Comparison of ENCODE assay signal across 8 mouse cellular contexts in genomic region chr3:28265183-28265582, GRCm38 (mm10). TPM values are rescaled to one million over a fixed set of nuclear protein-coding genes. Genes with fewer than 3 reads are reported as not detected.
DNase-seq lines count a peak whose midpoint lies in the region; ATAC-seq and TF ChIP-seq lines count a peak whose summit lies in the region.

No protein-coding gene starts in this region.

- H3K4me1 ChIP-seq in hindbrain, postnatal 0 days (ENCODE audit: insufficient read depth, low read length), result peaks cover 21% of the 10 kb centered on the region
- peaks cover 15% of the 10 kb centered on the region for H3K4me1 ChIP-seq in lung, embryonic 16.5 days (replicated peaks; ENCODE audit: control insufficient read depth, insufficient read depth, low read length)

- peak overlapping the region; percentile 93 for H3K9ac ChIP-seq in hindbrain, postnatal 0 days (replicated peaks; ENCODE audit: low read length)
- H3K9ac ChIP-seq in lung, embryonic 16.5 days (ENCODE audit: low read length), result no peak overlapping the region

- no peaks in the 10 kb centered on the region for H3K9me3 ChIP-seq in hindbrain, postnatal 0 days (ENCODE audit: low read length)
- no peaks in the 10 kb centered on the region for H3K9me3 ChIP-seq in lung, embryonic 16.5 days (ENCODE audit: control insufficient read depth, low read length)

- no peaks in the 10 kb centered on the region for H3K36me3 ChIP-seq in hindbrain, postnatal 0 days (ENCODE audit: insufficient read depth, low read length)
- no peaks in the 10 kb centered on the region for H3K36me3 ChIP-seq in lung, embryonic 16.5 days (ENCODE audit: control insufficient read depth, insufficient read depth, low read length)

- peak; percentile 4 to 14 for DNase-seq in kidney, postnatal 4 days
- DNase-seq in kidney, postnatal 10 days, result no peak
- peak; percentile 22 to 50 for DNase-seq in cerebellum, postnatal 36 days
- DNase-seq in hindbrain, postnatal 0 days (ENCODE audit: low spot score), result peak; percentile 75
- DNase-seq in right cerebral cortex, postnatal 10 days (ENCODE audit: low spot score in 2 of 2), result peak; percentile 68 to 74
- no peak for DNase-seq in urinary bladder, adult 18-20 months (ENCODE audit: low spot score in 2 of 2)
- DNase-seq in testis, postnatal 14 days (ENCODE audit: low spot score), result no peak

- peak overlapping the region; percentile 65 for H3K4me2 ChIP-seq in hindbrain, postnatal 0 days (ENCODE audit: low read depth, low read length)
- peak overlapping the region; percentile 87 for H3K4me2 ChIP-seq in lung, embryonic 16.5 days (ENCODE audit: low read depth, low read length)

- no peaks in the 10 kb centered on the region for H3K27me3 ChIP-seq in hindbrain, postnatal 0 days (ENCODE audit: insufficient read depth, low read length)
- no peaks in the 10 kb centered on the region for H3K27me3 ChIP-seq in lung, embryonic 16.5 days (ENCODE audit: control insufficient read depth, insufficient read depth, low read depth, low read length)

- 6% methylated on average over 4 of the region's 4 CpGs for WGBS in hindbrain, postnatal 0 days
- 52% methylated on average over 4 of the region's 4 CpGs for WGBS in lung, embryonic 16.5 days

- peak overlapping the region; percentile 92 for H3K4me3 ChIP-seq in hindbrain, postnatal 0 days (ENCODE audit: low read length)
- peak overlapping the region; percentile 66 for H3K4me3 ChIP-seq in lung, embryonic 16.5 days (ENCODE audit: low read length)

- ATAC-seq in hindbrain, postnatal 0 days, result peak; percentile 25; the same call in 1 of the 2 replicates
- no peak for ATAC-seq in lung, embryonic 16.5 days (ENCODE audit: low read depth)

- peak overlapping the region; percentile 97 for H3K27ac ChIP-seq in hindbrain, postnatal 0 days
- H3K27ac ChIP-seq in lung, embryonic 16.5 days (ENCODE audit: low read length), result no peak overlapping the region

- no peak for TF ChIP-seq CTCF in hindbrain, postnatal 0 days (IDR thresholded peaks at IDR 0.05; ENCODE audit: low read depth)

RNA-seq across cellular contexts. Expression of gene Tnik, which starts 2.2 kb away (rescaled TPM):
- total RNA-seq in hindbrain, postnatal 0 days (2014; rRNA removed), result 98.1 and 105 TPM in 2 replicates
- 61.7 and 63.2 TPM in 2 replicates for polyA plus RNA-seq in hindbrain, postnatal 0 days (2015; fragmentation: Nextera tagmentation; extraction: Ambion mirVana)
- 10.4 and 11.1 TPM in 2 replicates for polyA plus RNA-seq in lung, embryonic 16.5 days (2015; fragmentation: Nextera tagmentation; extraction: Ambion mirVana)

Comparison
In these comparisons a context has a peak if more than half of its experiments do, and no peak if none do; other contexts are left out.
1. DNase-seq: peak in kidney, postnatal 4 days (2 of 2), cerebellum, postnatal 36 days (2 of 2), hindbrain, postnatal 0 days (single experiment) and right cerebral cortex, postnatal 10 days (2 of 2); none in kidney, postnatal 10 days (single experiment), urinary bladder, adult 18-20 months (0 of 2) and testis, postnatal 14 days (single experiment).